Mouse (Mus musculus): ENCODE data around the gene Plekhm1. TPM values are rescaled to one million over a fixed set of nuclear protein-coding genes. Genes with fewer than 3 reads are reported as not detected.

The Plekhm1 gene
- polyA plus RNA-seq, 1 experiment from 2014 or later: 87.8 TPM

DNA sequence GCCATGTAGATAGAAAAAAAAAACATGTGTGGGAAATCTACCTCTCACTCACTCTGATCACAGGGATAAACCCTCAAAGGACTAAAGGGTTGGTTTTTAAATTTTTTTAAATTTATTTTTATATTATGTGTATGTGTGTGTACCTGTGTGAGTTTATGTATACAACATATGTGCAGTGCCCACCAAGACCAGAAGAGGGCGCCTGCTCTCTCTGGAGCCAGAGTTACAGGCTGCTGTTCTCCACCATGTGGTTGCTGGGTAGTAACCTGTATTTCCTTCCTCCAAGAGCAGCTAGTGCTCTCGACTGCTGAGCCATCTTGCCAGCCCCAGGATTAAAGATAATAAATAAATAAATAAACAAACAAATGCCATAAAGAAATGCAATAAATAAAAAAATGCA, 62.8 kb downstream of the Plekhm1 start:
- WGBS (ENCODE audit: missing documents): 96% methylated on average over 2 of the region's 2 CpGs
- Histone ChIP-seq H3K79me2 (ENCODE audit: inconsistent target) (peaks cover 60% of the 10 kb centered on the region; the same call in 1 of the 2 replicates), H3K4me3 (ENCODE audit: inconsistent target) (no peak overlapping the region), H3K36me3 (ENCODE audit: inconsistent target) (no peaks in the 10 kb centered on the region), H3K27ac (no peak overlapping the region)

DNA sequence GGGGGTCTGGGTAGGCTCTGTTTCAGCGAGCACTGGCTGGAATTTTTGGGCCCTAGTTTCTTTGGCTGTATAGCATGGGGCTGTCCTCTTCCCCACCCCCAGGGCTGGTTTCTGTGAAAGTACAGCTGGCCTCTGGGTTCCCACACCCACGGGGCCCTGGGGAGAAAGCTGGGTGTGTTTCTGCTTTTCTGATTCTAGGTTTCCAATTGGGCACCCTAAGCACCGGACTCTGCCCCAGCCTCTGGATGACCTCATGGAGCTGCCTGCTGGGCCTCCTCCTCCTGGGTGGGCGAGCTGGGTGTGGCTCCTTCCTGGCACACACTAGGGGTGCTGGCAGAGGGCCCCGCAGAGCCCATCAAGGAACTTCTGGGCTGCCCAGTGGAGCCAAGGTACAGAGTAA, 65.8 kb downstream of the Plekhm1 start:
- Histone ChIP-seq H3K27ac (no peak overlapping the region), H3K36me3 (ENCODE audit: inconsistent target) (no peaks in the 10 kb centered on the region), H3K4me3 (ENCODE audit: inconsistent target) (no peak overlapping the region), H3K79me2 (ENCODE audit: inconsistent target) (peaks cover 61% of the 10 kb centered on the region; the same call in 1 of the 2 replicates)
- 36% methylated on average over 5 of the region's 5 CpGs for WGBS (ENCODE audit: missing documents)

DNA sequence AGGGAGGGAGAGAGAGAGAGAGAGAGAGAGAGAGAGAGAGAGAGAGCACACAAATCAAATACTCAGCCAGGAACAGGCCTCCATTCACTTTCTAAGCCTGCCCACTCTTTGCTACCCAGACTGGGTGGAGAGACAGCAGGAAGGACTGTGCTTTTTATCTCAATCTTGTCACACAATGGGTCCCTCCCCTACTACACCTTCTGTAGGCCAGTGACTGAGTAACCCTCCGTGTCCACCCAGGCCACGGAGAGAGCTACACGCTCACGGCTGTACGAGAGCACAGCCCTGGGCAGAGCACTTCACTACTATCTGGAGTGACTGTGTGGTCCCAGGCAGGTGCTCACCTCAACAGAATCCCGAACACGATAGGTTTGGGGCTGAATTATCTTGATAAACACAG, 66.3 kb downstream of the Plekhm1 start:
- WGBS (ENCODE audit: missing documents): 80% methylated on average over 7 of the region's 7 CpGs
- H3K79me2 ChIP-seq (ENCODE audit: inconsistent target): peaks cover 57% of the 10 kb centered on the region; the same call in 1 of the 2 replicates
- no peak overlapping the region for H3K4me3 ChIP-seq (ENCODE audit: inconsistent target)
- H3K36me3 ChIP-seq (ENCODE audit: inconsistent target): no peaks in the 10 kb centered on the region
- no peak overlapping the region for H3K27ac ChIP-seq

DNA sequence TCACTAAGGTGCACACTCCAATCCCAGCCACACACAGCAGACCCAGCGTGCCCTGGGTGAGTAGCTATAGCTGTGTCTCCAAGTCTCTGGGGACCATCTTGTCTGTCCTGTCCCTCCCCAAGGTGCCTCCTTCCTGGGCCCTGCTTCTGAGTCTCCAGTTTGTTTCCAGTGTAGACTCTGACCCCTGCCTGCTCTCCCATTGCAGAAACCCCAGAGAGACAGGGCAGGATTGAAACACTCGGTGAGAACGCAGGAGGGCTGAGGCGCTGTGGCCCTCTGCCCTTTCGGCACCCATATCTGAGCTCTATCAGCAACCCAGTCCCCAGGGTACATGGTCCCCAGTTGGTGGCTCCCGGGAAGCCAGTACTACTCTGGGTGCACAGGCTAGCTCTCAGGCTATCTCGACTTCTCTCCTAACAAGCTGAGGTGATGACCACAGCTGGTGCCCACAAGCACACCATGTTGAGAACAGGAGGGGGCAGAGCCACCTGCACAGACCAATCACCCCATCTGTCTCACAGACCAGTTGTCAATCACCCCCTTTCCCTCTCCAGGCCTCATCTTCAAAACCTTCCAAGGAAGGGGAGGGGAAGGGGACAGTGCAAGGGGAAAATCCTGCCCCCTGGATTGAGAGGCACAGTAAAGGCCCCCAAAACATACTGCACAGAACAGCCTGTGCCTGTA, 66.9 kb downstream of the Plekhm1 start:
- Histone ChIP-seq H3K79me2 (ENCODE audit: inconsistent target) (peaks cover 50% of the 10 kb centered on the region; the same call in 1 of the 2 replicates), H3K36me3 (ENCODE audit: inconsistent target) (no peaks in the 10 kb centered on the region), H3K4me3 (ENCODE audit: inconsistent target) (no peak overlapping the region), H3K27ac (0 out of 2 replicates have a peak overlapping the region, but pooled peaks have one; percentile 43)
- WGBS (ENCODE audit: missing documents): 81% methylated on average over 7 of the region's 7 CpGs

DNA sequence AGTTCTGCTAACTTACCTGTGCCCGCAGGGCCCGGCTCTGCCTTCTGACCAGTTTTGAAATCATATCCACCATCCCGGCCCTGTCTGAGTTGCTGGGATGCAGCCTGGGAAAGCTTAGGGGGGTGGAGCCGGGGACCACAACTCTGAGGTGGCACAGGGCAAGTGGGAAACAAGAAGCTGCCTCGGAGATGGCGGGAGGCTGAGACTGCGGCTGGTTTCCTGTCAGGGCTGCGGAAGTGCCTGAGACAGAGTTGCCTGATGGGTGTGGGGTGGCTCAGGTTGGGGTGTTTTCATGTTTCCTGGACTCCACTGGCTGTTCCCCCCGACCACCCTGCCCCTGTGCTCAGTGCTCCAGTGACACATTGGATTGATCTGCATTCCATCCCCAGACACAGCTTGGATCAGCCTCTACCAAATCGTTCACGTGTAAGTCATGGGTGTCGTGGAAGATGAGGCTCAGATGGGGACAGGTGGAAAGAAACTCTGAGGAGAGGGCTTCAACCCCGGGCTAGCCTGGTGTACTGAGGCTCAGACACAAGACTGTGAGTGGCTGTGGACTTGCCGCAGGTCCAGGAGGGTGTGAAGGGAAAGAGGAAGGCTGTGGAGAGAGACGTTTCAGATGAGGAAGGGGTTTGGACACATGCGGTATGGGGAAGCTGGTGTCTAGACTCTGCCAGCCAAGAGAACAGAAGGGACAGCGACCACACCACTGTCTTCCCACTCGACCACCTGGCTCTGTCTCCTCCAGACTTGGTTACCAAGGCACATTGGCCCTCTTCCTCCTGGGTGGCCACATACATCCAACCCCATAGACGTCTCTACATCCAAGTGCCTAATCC, 67.8 kb downstream of the Plekhm1 start:
- Histone ChIP-seq H3K4me3 (ENCODE audit: inconsistent target) (peak overlapping the region; percentile 23), H3K36me3 (ENCODE audit: inconsistent target) (0 out of 2 replicates have a peak, but pooled peaks cover 2% of the 10 kb centered on the region), H3K27ac (peak overlapping the region; percentile 43), H3K79me2 (ENCODE audit: inconsistent target) (peaks cover 48% of the 10 kb centered on the region; the same call in 1 of the 2 replicates)
- WGBS (ENCODE audit: missing documents): 7% methylated on average over 19 of the region's 19 CpGs

DNA sequence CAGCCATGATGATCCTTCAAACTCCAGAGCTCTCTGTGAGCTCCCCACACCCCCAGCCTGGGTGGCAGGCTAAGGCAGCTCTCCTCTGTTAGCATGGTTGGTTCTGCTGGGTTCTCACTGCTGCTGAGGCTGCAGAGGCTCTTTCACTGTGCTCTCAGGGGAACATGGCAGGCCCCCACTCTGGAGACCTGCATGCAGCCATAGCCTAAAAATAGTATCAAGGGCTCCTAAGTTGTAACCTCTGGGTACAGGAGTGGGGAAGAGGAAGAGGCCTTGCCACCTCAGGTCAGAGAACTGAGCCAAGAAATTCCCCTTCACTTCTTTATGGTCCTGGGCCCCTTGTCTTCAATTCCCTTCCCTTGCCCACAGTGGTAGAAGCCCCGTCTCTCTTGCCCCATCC, 68.6 kb downstream of the Plekhm1 start:
- WGBS (ENCODE audit: missing documents): 20% methylated on average over 1 of the region's 1 CpGs
- peaks cover 42% of the 10 kb centered on the region; the same call in 1 of the 2 replicates for H3K79me2 ChIP-seq (ENCODE audit: inconsistent target)
- peak overlapping the region; percentile 43; the same call in 1 of the 2 replicates for H3K27ac ChIP-seq
- peak overlapping the region; percentile 23 for H3K4me3 ChIP-seq (ENCODE audit: inconsistent target)
- peaks cover 10% of the 10 kb centered on the region; the same call in 1 of the 2 replicates for H3K36me3 ChIP-seq (ENCODE audit: inconsistent target)

DNA sequence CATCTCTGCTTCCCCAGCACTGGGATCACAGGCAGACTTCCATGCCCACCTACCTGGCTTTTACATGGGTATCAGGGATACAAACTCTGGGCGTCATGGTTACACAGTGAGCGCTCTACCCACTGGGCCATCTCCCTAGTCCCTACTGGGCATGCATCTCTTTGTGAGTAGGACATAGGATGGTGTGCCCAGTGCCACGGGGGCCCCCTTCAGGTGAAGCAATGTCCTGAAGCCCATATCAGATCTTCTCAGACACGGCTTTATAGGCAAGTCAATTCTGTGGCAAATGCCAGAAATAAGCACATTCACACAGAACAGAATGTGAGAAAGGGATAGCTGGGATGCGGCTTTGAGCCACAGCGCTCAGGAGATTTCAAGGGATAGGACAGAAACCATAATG, 69.4 kb downstream of the Plekhm1 start:
- H3K36me3 ChIP-seq (ENCODE audit: inconsistent target): peaks cover 18% of the 10 kb centered on the region; the same call in 1 of the 2 replicates
- H3K4me3 ChIP-seq (ENCODE audit: inconsistent target): no peak overlapping the region
- 84% methylated on average over 6 of the region's 6 CpGs for WGBS (ENCODE audit: missing documents)
- H3K79me2 ChIP-seq (ENCODE audit: inconsistent target): peaks cover 36% of the 10 kb centered on the region; the same call in 1 of the 2 replicates
- no peak overlapping the region for H3K27ac ChIP-seq

DNA sequence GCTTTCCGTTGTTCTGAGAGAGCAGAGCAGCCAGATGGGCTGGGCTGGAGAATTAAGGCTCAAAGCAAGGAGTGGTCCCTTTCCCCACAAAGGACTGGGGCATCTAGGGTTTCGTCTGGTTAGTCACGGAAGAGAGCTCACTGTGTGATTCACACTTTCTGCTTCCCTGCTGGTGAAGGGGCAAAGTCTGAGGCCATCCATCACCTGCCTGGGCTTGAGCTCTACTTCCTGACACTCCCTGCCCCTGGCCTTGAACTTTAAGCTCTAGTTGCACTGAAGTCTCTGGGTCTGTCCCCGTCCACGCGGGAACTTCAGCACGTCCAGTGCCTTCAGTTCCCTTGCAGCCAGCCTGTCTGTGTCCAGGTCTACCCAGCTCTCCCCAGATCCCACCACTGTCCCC, 71.8 kb downstream of the Plekhm1 start:
- peaks cover 24% of the 10 kb centered on the region; the same call in 1 of the 2 replicates for H3K79me2 ChIP-seq (ENCODE audit: inconsistent target)
- H3K36me3 ChIP-seq (ENCODE audit: inconsistent target): peaks cover 28% of the 10 kb centered on the region; the same call in 1 of the 2 replicates
- H3K4me3 ChIP-seq (ENCODE audit: inconsistent target): no peak overlapping the region
- WGBS (ENCODE audit: missing documents): 88% methylated on average over 7 of the region's 7 CpGs
- no peak overlapping the region for H3K27ac ChIP-seq

DNA sequence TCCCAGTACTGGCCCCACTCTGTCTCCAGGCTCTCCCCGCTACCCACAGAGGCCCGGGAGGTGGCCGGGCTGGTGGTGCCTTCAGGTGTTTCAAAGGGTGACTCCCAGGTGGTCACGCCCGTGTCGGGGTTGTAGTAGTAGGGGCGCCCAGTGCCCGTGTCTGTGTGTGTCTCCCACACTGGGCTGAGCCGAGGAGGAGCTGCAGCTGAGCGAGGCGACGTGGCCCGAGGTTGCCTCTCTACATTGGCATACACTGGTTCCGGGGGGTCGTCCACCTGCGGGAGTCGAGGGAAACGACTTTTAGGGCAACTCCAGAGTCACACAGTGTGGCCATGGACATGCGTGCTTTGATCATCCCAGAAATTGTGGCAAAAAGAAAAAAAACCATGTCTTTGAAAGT, 72.4 kb downstream of the Plekhm1 start:
- 98% methylated on average over 18 of the region's 19 CpGs for WGBS (ENCODE audit: missing documents)

DNA sequence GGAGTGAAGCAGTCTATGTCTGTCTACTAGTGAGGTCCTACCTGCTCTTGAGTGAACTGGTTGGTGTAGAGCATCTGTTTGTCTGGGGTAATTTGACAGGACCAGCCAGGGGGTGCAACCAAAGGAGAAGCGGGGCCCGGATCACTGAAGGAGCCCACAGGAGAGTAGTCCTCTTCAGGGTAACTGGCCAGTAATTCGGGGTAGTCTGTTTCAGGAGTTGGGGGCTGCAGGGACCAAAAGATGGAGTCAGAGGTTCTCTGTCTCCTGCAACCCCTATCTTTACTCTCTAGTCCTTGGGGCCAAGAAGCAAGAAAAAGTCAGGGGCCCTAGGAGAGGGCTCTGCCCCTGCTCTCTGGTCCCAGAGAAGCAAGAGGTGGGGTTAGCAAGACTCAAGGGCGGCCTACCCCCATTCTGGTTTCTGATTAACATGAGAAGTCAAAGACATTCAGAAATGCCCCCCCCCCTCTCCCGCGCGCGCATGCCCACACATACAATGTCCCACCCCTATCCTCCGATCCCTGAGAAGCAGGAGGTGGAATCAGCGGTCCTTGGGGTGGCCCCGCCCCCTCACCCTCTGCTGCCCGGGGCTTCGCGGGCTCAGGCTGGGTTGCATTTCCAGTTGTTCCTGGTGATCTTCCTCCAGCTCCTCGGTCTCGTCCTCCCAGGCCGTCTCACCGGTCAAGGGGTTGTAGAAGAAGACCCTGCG, 72.9 kb downstream of the Plekhm1 start:
- Histone ChIP-seq H3K36me3 (ENCODE audit: inconsistent target) (peaks cover 28% of the 10 kb centered on the region; the same call in 1 of the 2 replicates), H3K27ac (no peak overlapping the region), H3K4me3 (ENCODE audit: inconsistent target) (no peak overlapping the region), H3K79me2 (ENCODE audit: inconsistent target) (peaks cover 16% of the 10 kb centered on the region; the same call in 1 of the 2 replicates)
- WGBS (ENCODE audit: missing documents): 94% methylated on average over 8 of the region's 19 CpGs

More for the DNA sequence above, 72.4 kb downstream of the Plekhm1 start:
- Histone ChIP-seq H3K27ac (no peak overlapping the region), H3K79me2 (ENCODE audit: inconsistent target) (peaks cover 19% of the 10 kb centered on the region; the same call in 1 of the 2 replicates), H3K4me3 (ENCODE audit: inconsistent target) (no peak overlapping the region), H3K36me3 (ENCODE audit: inconsistent target) (peaks cover 28% of the 10 kb centered on the region; the same call in 1 of the 2 replicates)

DNA sequence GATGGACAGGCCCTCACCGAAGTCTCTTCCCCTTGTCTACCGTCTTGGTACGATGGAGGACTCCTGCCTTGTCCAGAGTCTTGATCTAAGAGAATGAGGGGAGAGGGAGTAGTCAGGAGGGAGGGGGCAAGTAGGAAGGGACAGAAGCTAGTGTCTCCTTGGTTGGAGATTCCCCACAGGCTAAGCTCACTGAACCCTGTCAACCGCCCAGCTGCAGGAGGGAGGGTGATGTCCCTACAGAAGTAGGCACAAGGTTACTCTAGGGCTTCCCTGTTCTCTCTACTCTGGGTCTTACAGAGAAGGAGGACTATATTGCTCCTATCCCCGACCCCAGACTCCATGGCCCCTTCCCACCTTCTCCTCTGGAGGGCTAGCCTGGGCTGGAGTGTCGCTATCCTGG, 73.8 kb downstream of the Plekhm1 start:
- Histone ChIP-seq H3K4me3 (ENCODE audit: inconsistent target) (no peak overlapping the region), H3K79me2 (ENCODE audit: inconsistent target) (peaks cover 7% of the 10 kb centered on the region; the same call in 1 of the 2 replicates), H3K36me3 (ENCODE audit: inconsistent target) (peaks cover 33% of the 10 kb centered on the region; the same call in 1 of the 2 replicates), H3K27ac (no peak overlapping the region)
- WGBS (ENCODE audit: missing documents): 93% methylated on average over 6 of the region's 6 CpGs

DNA sequence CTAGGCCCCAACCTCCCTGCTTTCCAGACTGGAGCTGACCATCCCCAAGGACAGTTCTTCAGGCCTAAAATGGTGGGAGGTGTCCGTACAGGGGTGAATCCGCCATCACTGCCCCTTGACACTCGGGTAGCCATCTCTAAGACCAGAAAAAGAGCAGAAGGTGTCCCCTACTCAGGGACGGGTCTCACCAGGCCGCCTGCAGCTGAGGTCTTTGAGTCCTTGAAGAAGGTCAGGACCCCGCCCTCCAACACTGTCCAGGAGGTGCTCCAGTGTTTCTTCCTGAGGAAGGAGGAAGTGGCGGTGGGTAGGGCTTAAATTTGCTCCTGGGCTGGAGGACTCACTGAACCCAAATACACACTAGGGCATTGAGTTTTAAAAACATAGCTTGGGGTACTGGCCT, 74.4 kb downstream of the Plekhm1 start:
- 91% methylated on average over 7 of the region's 7 CpGs for WGBS (ENCODE audit: missing documents)

DNA sequence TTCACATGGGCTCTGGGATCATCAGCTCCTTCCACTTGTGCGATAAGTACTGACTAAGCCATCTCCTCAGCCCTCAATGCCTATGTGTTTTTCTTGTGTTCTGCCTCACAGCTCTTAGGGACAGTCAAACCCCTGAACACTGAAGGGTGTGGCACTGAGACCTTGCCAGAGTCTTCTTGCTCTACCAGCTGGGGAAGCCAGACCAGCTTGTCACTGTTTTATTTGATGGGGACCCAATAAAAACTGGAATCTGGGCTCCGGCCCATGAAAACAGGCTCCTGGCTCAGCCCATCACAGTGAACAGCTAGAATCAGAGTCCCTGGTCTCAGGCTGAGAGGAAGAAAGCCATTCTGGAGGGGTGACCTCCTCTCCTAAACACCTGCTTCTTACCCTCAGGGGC, 75.3 kb downstream of the Plekhm1 start:
- WGBS (ENCODE audit: missing documents): 100% methylated on average over 2 of the region's 2 CpGs
- Histone ChIP-seq H3K79me2 (ENCODE audit: inconsistent target) (no peaks in the 10 kb centered on the region; the same call in 1 of the 2 replicates), H3K27ac (no peak overlapping the region), H3K4me3 (ENCODE audit: inconsistent target) (no peak overlapping the region), H3K36me3 (ENCODE audit: inconsistent target) (peaks cover 37% of the 10 kb centered on the region; the same call in 1 of the 2 replicates)

More for the DNA sequence above, 74.4 kb downstream of the Plekhm1 start:
- Histone ChIP-seq H3K4me3 (ENCODE audit: inconsistent target) (no peak overlapping the region), H3K27ac (no peak overlapping the region), H3K36me3 (ENCODE audit: inconsistent target) (peaks cover 37% of the 10 kb centered on the region; the same call in 1 of the 2 replicates), H3K79me2 (ENCODE audit: inconsistent target) (peaks cover 1% of the 10 kb centered on the region; the same call in 1 of the 2 replicates)

DNA sequence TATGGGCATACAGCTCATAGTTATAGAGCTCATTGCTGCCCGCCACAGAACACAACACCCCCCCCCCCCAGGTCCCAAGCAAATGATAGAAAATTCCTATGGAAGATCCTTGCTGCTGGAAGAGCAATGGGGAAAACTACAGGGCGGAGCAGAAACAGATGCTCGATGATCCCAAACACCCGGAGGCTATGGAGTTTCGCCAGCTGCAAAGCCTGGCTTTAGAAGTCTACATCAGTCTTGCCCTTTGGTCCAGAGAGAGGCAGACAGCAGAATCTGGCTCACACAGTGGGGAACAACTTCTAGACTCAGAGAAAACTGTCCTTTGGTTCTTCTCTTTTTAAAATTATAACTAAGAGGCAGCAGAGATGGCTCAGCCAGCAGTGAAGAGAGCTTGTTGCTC, 76.9 kb downstream of the Plekhm1 start:
- Histone ChIP-seq H3K79me2 (ENCODE audit: inconsistent target) (no peaks in the 10 kb centered on the region), H3K27ac (no peak overlapping the region), H3K4me3 (ENCODE audit: inconsistent target) (no peak overlapping the region), H3K36me3 (ENCODE audit: inconsistent target) (peaks cover 37% of the 10 kb centered on the region; the same call in 1 of the 2 replicates)
- whole genome bisulfite sequencing (ENCODE audit: missing documents): 98% methylated on average over 5 of the region's 5 CpGs

Measured in macrophage (primary cell).